Mouse (Mus musculus): ENCODE measurements around the gene Dynlt1f.
"Not testable (repeated sequence)": the region's sequence is repeated elsewhere in the genome, so short reads cannot be mapped to it uniquely, and the experiment has no call there.

- not testable (repeated sequence) for TF ChIP-seq CTCF (IDR thresholded peaks at IDR 0.05; ENCODE audit: borderline replicate concordance, insufficient read depth, low read depth, low read length); POLR2A (IDR thresholded peaks at IDR 0.05; ENCODE audit: borderline replicate concordance, insufficient read depth, low read length)
Measured at GRCm38 (mm10) chr17:6620035-6620434, 35.7 kb downstream of the Dynlt1f start.
